In genomic region chr1:143773082-143773481, GRCm38 (mm10) we compare ENCODE assay signal across 26 mouse cellular contexts. TPM values are rescaled to one million over a fixed set of nuclear protein-coding genes. Genes with fewer than 3 reads are reported as not detected.
A peak's percentile ranks its signal among the peaks of the same experiment; 100 is the strongest.
DNase-seq lines count a peak whose midpoint lies in the region; ATAC-seq and TF ChIP-seq lines count a peak whose summit lies in the region.
"Had no signal": no experiment of that assay in that cellular context is flagged by ENCODE, and none has a peak within 500 bp of the region (broad histone marks: within the 10 kb centered on the region; RNA-seq: fewer than 3 reads in every experiment).

No protein-coding gene starts in this region.

- no peaks in the 10 kb centered on the region for H3K9me3 ChIP-seq in heart, embryonic 12.5 days (replicated peaks)
- H3K9me3 ChIP-seq in heart, embryonic 15.5 days (replicated peaks) = no peaks in the 10 kb centered on the region
- H3K9me3 ChIP-seq in lung, embryonic 16.5 days (ENCODE audit: control insufficient read depth, low read length) = no peaks in the 10 kb centered on the region
- H3K9me3 ChIP-seq: embryonic facial prominence, embryonic 12.5 days; embryonic facial prominence, embryonic 15.5 days; G1E; hindbrain, embryonic 12.5 days; hindbrain, embryonic 15.5 days had no signal

- H3K36me3 ChIP-seq in heart, embryonic 12.5 days = peaks cover 12% of the 10 kb centered on the region; the same call in 1 of the 2 replicates
- peaks cover 8% of the 10 kb centered on the region; the same call in 1 of the 2 replicates for H3K36me3 ChIP-seq in heart, embryonic 15.5 days
- no peaks in the 10 kb centered on the region for H3K36me3 ChIP-seq in lung, embryonic 16.5 days (ENCODE audit: control insufficient read depth, insufficient read depth, low read length)

- no peak for DNase-seq in heart, postnatal 25 days (ENCODE audit: low spot score)
- DNase-seq in heart, adult 11 months = no peak
- no peak for DNase-seq in lung, adult 2 months
- DNase-seq in A20 (ENCODE audit: low read depth, low spot score) = peak; percentile 39
- DNase-seq in layer of hippocampus, postnatal 36 days = no peak
- DNase-seq: adrenal gland, postnatal 14 days; B cell, adult 2 months; cerebellum, adult 11 months; cerebellum, adult 2 months; cerebellum, adult 9-11 months; cerebellum, postnatal 25 days; forebrain, postnatal 0 days; gastrocnemius, adult 2 months; gastrocnemius, postnatal 14 days; heart, adult 18-20 months; heart, postnatal 10 days had no signal

- peak overlapping the region; percentile 33; the same call in 1 of the 2 replicates for H3K4me2 ChIP-seq in heart, embryonic 12.5 days
- H3K4me2 ChIP-seq in heart, embryonic 15.5 days = peak overlapping the region; percentile 31
- peak overlapping the region; percentile 3; the same call in 1 of the 2 replicates for H3K4me2 ChIP-seq in lung, embryonic 16.5 days (ENCODE audit: low read depth, low read length)
- H3K4me2 ChIP-seq: embryonic facial prominence, embryonic 12.5 days; embryonic facial prominence, embryonic 15.5 days; hindbrain, embryonic 12.5 days; hindbrain, embryonic 15.5 days had no signal

- TF ChIP-seq POLR2A in lung, adult 2 months (IDR thresholded peaks at IDR 0.05; ENCODE audit: borderline replicate concordance, extremely low read depth, low read depth, low read length) = no peak

- H3K27me3 ChIP-seq in heart, embryonic 12.5 days (replicated peaks) = no peaks in the 10 kb centered on the region
- no peaks in the 10 kb centered on the region for H3K27me3 ChIP-seq in heart, embryonic 15.5 days
- H3K27me3 ChIP-seq in lung, embryonic 16.5 days (ENCODE audit: control insufficient read depth, insufficient read depth, low read depth, low read length) = no peaks in the 10 kb centered on the region
- H3K27me3 ChIP-seq: embryonic facial prominence, embryonic 12.5 days; embryonic facial prominence, embryonic 15.5 days; hindbrain, embryonic 12.5 days; hindbrain, embryonic 15.5 days had no signal

- no peak overlapping the region for H3K27ac ChIP-seq in heart, embryonic 12.5 days (ENCODE audit: poor library complexity, severe bottlenecking)
- H3K27ac ChIP-seq in heart, embryonic 15.5 days = no peak overlapping the region
- H3K27ac ChIP-seq in lung, embryonic 16.5 days (ENCODE audit: low read length) = no peak overlapping the region
- H3K27ac ChIP-seq: embryonic facial prominence, embryonic 12.5 days; embryonic facial prominence, embryonic 15.5 days; gastrocnemius, adult 2 months; hindbrain, embryonic 12.5 days; hindbrain, embryonic 15.5 days had no signal

- intact Hi-C loops in heart, postnatal 25 days (cut with DNase I) = no loop called here

- peaks cover 14% of the 10 kb centered on the region for H3K4me1 ChIP-seq in heart, embryonic 12.5 days (replicated peaks)
- peaks cover 12% of the 10 kb centered on the region for H3K4me1 ChIP-seq in heart, embryonic 15.5 days (replicated peaks)
- peaks cover 3% of the 10 kb centered on the region for H3K4me1 ChIP-seq in lung, embryonic 16.5 days (replicated peaks; ENCODE audit: control insufficient read depth, insufficient read depth, low read length)
- H3K4me1 ChIP-seq in lung, adult 2 months (ENCODE audit: control insufficient read depth, insufficient read depth, low read length) = peaks cover 10% of the 10 kb centered on the region
- H3K4me1 ChIP-seq: embryonic facial prominence, embryonic 15.5 days had no signal

- no peak overlapping the region for H3K4me3 ChIP-seq in heart, embryonic 12.5 days
- H3K4me3 ChIP-seq in heart, embryonic 15.5 days = peak overlapping the region; percentile 19; the same call in 1 of the 2 replicates
- no peak overlapping the region for H3K4me3 ChIP-seq in lung, embryonic 16.5 days (ENCODE audit: low read length)
- no peak overlapping the region for H3K4me3 ChIP-seq in lung, adult 2 months (replicated peaks; ENCODE audit: extremely low read depth, low read depth, low read length)
- H3K4me3 ChIP-seq: embryonic facial prominence, embryonic 12.5 days; embryonic facial prominence, embryonic 15.5 days; gastrocnemius, adult 2 months; hindbrain, embryonic 12.5 days; hindbrain, embryonic 15.5 days had no signal

- WGBS in heart, embryonic 12.5 days = 62% methylated on average over 7 of the region's 7 CpGs
- 45% methylated on average over 7 of the region's 7 CpGs for WGBS in heart, embryonic 15.5 days
- WGBS in lung, embryonic 16.5 days = 52% methylated on average over 7 of the region's 7 CpGs
- WGBS in lung, adult 2 months = 71% methylated on average over 7 of the region's 7 CpGs

- ATAC-seq in heart, embryonic 12.5 days (ENCODE audit: insufficient number of reproducible peaks, low FRiP score) = no peak
- no peak for ATAC-seq in heart, embryonic 15.5 days (replicated peaks; ENCODE audit: insufficient number of reproducible peaks, insufficient read depth, low FRiP score, low read depth)
- ATAC-seq in lung, embryonic 16.5 days (ENCODE audit: low read depth) = no peak
- ATAC-seq: forebrain, embryonic 14.5 days; forebrain, postnatal 0 days; intestine, postnatal 0 days had no signal

- TF ChIP-seq CTCF in lung, adult 2 months (IDR thresholded peaks at IDR 0.05; ENCODE audit: insufficient read depth, low read length) = no peak

- no peak overlapping the region for H3K9ac ChIP-seq in heart, embryonic 12.5 days
- H3K9ac ChIP-seq in heart, embryonic 15.5 days = no peak overlapping the region
- no peak overlapping the region for H3K9ac ChIP-seq in lung, embryonic 16.5 days (ENCODE audit: low read length)
- H3K9ac ChIP-seq: embryonic facial prominence, embryonic 12.5 days; embryonic facial prominence, embryonic 15.5 days; forebrain, postnatal 0 days; hindbrain, embryonic 12.5 days; hindbrain, embryonic 15.5 days had no signal

RNA-seq across cellular contexts. Expression of gene Trove2, which starts 3.8 kb away (rescaled TPM):
- 20.7 and 21.5 TPM in 2 replicates for polyA plus RNA-seq in heart, embryonic 12.5 days (2016; fragmentation: Nextera tagmentation; extraction: Ambion mirVana)
- total RNA-seq in heart, postnatal 25 days (2021) = 1 to 10 TPM; 7.5 to 9.2 TPM
- 11.9 and 12.7 TPM in 2 replicates for polyA plus RNA-seq in heart, embryonic 15.5 days (2015; fragmentation: Nextera tagmentation; extraction: Ambion mirVana)
- 20.3 and 20.4 TPM in 2 replicates for polyA plus RNA-seq in lung, embryonic 16.5 days (2015; fragmentation: Nextera tagmentation; extraction: Ambion mirVana)
- 2.9 and 5.1 TPM in 2 replicates for polyA plus RNA-seq in lung, adult 2 months (2012; rRNA removed)
- total RNA-seq in layer of hippocampus, postnatal 36 days (2021) = 10 to 100 TPM; 32.0 to 32.4 TPM

RNA-seq across cellular contexts. Expression of gene Uchl5, which starts 4.0 kb away (rescaled TPM):
- polyA plus RNA-seq in heart, embryonic 12.5 days (2016; fragmentation: Nextera tagmentation; extraction: Ambion mirVana) = 63.7 and 70.4 TPM in 2 replicates
- total RNA-seq in heart, postnatal 25 days (2021) = 10 to 100 TPM; 15.5 to 16.2 TPM
- polyA plus RNA-seq in heart, embryonic 15.5 days (2015; fragmentation: Nextera tagmentation; extraction: Ambion mirVana) = 60.1 and 67.7 TPM in 2 replicates
- polyA plus RNA-seq in lung, embryonic 16.5 days (2015; fragmentation: Nextera tagmentation; extraction: Ambion mirVana) = 81.7 and 89.3 TPM in 2 replicates
- polyA plus RNA-seq in lung, adult 2 months (2012; rRNA removed) = 3.1 and 4.8 TPM in 2 replicates
- total RNA-seq in layer of hippocampus, postnatal 36 days (2021) = 10 to 100 TPM; 33.8 to 39.5 TPM

RNA-seq across cellular contexts. Expression of gene Glrx2, which starts 56.9 kb away (rescaled TPM):
- polyA plus RNA-seq in heart, embryonic 12.5 days (2016; fragmentation: Nextera tagmentation; extraction: Ambion mirVana) = 98.0 and 98.7 TPM in 2 replicates
- total RNA-seq in heart, postnatal 25 days (2021) = 10 to 100 TPM; 81.3 to 91.5 TPM
- polyA plus RNA-seq in heart, embryonic 15.5 days (2015; fragmentation: Nextera tagmentation; extraction: Ambion mirVana) = 78.9 and 103 TPM in 2 replicates
- 74.1 and 88.8 TPM in 2 replicates for polyA plus RNA-seq in lung, embryonic 16.5 days (2015; fragmentation: Nextera tagmentation; extraction: Ambion mirVana)
- polyA plus RNA-seq in lung, adult 2 months (2012; rRNA removed) = 17.2 and 21.5 TPM in 2 replicates
- 100 to 1,000 TPM; 110 to 116 TPM for total RNA-seq in layer of hippocampus, postnatal 36 days (2021)

Comparison
In these comparisons a context has a peak if more than half of its experiments do, and no peak if none do; other contexts are left out.
1. RNA of gene Uchl5, which starts 4.0 kb away (polyA plus RNA-seq): 81.7 to 89.3 TPM in lung, embryonic 16.5 days, 63.7 to 70.4 TPM in heart, embryonic 12.5 days and 60.1 to 67.7 TPM in heart, embryonic 15.5 days; 3.1 to 4.8 TPM in lung, adult 2 months; every median in the first group is over 10 times any median in the second.
2. Peak in every context shown above with its lines, with median percentiles within 50 percentile points of each other: H3K4me2 ChIP-seq.